Mouse (Mus musculus) yolk sac, embryonic 10.5 days (tissue): ENCODE results near the gene Cyp2w1.
"Not testable (repeated sequence)": the region's sequence is repeated elsewhere in the genome, so short reads cannot be mapped to it uniquely, and the experiment has no call there.

ENCODE experiments used
- DNase-seq: peaks from one replicate; pipeline ENCODE4 v3.0.0-alpha.2; 2017; ENCODE audit warnings: low spot score

The Cyp2w1 gene

DNA sequence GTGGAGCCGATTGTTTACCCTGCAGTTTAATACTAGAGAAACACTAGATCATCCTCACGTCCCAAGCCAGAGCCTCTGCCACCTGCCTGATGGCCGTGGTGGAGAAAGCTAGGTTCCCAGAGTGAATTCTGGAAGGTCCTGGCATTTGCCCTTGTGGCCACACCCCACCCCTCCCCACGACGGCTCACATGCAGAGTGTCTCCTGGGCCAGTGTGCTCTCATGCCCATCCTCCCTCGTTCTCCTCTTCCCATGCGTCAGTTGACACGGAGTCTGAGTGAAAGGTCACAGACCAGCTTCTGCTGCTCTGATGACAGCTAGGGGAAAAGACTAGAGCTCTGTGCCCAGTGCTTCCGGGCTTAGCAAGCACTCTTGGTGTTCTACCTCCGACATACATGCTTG, 32.1 kb downstream of the Cyp2w1 start:
- no peak for DNase-seq

DNA sequence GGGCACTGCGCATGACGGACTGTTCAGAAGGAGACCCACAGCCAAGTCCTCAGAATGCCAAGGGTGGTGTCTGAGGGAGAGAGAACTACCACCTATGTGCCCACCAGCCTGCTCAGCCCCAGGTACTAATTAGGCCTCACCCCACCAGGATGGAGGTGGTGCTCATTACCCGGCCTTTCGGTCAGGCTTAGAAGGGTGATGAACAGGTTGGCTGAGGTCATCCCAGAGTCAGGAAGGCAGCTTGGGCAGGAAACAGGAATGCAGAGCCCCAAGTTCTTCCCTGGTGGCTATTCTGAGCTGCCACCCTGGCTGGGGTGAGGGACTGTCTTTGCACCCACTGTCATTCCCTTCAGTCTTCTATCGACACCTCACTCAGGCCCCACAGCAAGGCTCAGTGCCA, 33.6 kb downstream of the Cyp2w1 start:
- DNase-seq = no peak

DNA sequence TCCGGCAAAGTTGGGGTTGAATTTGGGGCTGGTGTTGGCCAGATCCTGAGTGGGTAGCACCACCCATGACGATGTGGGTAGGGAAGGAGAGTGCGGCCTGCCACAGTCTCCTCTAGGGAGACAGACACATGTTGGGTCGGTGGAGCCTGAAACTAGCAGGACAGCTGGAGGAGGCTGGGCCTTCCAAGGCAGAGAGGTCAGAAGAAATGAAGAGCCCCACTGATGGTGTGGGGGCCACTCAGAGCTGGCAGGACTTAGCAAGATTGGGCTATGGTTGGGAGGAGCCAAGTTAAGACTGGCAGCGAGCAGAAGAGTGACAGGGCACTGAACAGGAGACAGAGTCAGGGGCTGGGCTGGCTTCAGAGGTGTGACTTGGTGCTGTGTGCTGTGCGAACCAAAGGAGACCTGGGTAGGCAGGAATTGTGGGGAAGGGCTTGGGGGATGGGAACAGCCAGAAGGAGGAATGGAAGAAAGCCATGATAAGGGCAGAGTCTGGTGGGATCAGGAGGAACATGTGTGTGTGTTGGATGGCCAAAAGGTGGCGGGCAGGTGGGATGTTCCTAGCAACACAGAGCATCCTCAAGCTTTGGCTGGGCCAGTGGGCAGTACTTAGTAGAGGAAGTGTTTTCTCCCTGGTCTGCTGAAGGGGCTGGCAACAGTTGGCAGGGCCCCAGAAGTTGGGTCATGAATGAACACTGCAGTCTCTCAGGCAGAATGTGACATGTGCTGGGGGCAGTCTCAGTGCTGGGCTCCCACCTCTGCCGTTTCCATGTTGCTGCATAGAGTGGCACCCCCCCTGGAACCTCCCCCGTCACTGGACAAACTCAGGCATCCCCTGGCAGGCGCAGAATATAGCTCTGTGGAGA, 35.1 kb downstream of the Cyp2w1 start:
- no peak for DNase-seq

DNA sequence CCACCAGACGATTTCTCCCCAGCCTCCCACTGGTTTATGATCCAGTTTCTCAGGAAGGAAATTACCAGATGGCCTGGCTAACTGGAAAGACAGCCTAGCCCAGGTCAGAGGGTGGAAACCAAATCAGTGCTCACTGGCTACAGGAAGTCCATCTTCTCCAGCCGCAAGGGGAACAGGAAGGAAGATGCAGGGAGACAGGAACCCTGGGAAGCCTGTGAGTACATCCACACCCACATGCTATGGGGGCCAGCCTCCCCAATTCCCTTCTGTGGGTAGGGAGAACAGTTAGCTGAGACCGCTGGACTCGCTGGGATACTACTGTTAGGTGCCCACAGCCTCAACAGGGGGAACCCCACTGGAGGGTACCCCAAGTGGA, 35.8 kb downstream of the Cyp2w1 start:
- DNase-seq = no peak

DNA sequence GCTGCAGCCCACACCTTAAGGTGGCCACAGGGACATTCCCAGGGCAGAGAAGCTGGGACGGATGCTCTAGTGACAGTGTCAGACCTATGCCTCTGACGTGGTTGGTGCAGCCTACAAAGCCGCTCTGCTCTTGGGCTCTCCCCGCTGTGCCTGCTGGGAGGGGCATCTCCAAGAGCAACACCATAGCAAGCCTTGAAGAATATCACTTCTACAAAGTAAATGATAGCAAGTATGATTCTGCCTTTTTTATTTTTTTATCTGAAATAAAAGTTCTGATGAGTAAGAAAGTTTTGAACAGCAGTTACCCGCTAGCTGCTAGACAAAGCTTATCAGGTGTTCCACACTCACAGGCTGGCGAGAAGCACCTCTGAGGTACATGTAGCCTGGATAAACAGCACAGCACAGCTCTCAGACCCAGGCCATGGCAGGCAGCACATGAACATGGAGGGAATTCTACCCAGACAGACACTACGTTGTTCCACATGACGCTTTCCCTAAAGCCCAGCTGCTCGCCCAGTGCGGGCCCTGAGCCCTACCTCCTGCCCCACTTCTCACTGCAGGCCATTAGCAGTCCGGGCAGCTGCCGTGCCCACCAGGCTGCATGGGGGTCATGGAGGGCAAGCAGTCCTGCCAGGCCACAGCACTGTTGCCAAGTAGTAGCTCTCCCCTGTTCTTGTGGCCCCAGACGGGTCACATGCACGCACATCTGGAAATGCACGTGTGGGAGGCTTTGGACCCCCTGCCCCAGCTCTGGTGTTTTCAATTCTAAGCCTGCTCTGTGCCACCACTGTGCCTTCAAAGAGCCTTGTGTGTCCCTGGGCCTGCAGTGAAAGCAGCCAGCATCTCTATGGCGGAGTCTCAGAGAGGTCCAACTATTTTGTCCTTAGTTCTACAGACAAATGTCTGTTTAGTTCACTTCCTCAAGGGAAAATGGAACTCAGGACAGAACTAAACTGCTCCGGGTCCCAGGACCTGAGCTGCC, 36.6 kb downstream of the Cyp2w1 start:
- DNase-seq = no peak

DNA sequence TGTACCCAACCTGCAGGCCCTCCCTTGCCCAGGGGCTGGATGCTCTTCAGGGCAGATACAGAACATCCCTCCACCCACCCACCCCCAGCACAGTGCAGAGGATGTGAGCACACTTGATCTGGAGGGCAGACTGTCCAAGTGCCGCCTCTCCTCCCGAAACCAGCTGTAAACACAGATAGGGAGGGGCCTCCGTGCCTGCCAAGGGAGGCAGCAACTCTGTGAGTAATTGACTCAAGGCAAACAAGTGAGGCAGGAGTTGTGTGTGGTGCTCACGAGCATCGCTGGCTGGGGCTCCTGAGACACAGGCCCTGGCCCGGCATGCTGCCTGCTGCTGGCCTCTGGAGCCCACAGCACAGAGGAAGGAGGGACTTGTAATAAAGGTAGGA, 37.3 kb downstream of the Cyp2w1 start:
- peak; percentile 64 for DNase-seq

DNA sequence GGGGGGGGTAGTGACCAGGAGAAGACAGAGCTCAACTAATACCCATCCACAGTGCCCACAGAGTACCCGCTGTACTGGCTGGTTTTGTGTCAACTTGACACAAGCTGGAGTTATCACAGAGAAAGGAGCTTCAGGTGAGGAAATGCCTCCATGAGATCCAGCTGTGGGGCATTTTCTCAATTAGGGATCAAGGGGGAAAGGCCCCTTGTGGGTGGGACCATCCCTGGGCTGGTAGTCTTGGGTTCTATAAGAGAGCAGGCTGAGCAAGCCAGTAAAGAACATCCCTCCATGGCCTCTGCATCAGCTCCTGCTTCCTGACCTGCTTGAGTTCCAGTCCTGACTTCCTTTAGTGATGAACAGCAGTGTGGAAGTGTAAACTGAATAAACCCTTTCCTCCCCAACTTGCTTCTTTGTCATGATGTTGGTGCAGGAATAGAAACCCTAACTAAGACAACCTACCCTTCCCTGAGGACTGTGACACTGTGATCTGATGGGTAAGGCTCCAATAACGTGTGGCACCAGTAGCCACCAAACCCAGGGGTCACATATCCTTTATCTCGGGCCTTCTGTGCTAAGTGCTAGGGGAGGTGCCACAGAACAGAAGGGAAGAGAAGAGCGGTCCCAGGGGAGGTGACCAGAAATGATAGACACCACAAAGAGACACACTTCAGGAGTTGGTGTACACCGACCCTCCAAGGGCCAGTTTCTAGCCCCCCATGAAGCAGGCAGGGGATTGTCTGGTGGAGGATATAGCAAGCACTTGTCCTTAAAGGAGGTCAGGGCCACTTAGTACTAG, 38.1 kb downstream of the Cyp2w1 start:
- DNase-seq = not testable (repeated sequence)

DNA sequence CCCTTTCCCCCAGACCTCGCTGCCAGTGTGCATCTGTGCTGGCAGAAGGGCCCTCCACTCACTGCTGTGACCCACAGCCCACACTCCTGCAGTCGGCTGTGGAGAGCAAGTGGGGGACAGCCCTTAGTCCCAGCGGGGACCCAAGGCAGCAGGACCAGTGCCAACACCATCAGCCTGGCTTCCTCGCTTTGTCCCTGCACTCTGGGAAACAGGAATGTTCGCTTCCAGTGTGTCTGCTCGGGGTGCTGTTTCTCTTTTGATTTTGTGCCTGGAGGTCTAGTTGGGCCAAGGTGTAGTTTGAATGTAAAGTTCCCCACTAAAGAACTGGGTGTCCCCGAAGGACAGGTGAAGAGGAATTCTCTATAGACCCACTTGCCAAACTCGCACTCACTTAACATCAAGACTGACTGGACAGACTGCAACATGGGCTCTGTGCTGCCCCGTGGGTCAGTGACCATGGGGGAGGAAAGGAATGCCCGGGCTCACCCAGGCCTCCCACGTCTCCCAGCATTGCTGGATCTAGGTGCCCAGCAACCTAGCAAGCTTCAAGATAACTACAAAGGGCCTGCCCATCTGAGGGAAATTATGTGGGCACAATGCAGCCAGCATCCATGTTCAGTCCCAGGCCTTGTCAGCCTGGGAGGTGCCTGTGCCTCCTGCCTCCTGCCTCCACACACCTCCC, 39.0 kb downstream of the Cyp2w1 start:
- DNase-seq = no peak

DNA sequence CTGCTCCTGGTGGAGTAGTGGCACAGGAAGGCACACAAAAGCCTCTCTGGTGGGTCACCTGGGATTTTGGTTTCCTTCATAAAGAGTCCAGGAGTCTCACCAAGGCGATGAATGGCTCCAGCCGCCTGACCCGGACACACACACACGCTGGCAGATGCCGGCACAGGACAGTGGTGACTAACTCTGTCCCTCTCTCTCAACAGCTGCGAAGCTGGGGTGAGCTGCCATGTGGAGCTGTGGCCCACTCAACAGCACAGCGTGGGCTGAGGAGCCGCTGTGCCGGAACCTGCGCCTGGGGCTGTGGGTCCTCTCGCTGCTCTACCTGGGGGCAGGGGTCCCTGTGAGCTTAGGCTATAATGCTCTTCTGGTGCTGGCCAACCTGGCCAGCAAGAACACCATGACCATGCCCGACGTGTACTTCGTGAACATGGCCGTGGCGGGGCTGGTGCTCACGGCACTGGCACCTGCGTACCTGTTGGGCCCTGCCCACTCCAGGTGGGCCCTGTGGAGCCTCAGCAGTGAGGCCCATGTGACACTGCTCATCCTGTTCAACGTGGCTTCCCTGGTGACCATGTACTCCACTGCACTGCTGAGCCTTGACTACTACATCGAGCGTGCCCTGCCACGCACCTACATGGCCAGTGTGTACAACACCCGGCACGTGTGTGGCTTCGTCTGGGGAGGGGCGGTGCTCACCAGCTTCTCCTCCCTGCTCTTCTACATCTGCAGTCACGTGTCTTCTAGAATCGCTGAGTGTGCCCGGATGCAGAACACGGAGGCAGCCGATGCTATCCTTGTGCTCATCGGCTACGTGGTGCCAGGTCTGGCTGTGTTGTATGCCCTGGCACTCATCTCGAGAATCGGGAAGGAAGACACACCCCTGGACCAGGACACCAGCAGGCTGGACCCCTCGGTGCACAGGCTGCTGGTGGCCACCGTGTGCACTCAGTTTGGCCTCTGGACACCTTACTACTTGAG, 40.1 kb downstream of the Cyp2w1 start:
- DNase-seq = no peak

DNA sequence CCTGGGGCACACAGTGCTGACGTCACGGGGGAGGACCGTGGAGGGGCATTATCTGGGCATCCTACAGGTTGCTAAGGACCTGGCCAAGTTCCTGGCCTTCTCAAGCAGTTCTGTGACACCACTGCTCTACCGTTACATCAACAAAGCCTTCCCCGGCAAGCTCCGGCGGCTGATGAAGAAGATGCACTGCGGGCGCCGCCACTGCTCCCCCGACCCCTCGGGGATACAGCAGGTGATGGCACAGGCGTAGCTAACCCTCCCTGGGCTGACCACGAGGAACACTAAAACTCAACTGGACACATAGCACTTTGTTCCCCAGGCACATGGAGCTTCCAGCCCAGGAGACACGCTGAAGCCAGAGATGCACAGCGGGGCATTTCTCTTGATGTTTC, 40.8 kb downstream of the Cyp2w1 start:
- no peak for DNase-seq

DNA sequence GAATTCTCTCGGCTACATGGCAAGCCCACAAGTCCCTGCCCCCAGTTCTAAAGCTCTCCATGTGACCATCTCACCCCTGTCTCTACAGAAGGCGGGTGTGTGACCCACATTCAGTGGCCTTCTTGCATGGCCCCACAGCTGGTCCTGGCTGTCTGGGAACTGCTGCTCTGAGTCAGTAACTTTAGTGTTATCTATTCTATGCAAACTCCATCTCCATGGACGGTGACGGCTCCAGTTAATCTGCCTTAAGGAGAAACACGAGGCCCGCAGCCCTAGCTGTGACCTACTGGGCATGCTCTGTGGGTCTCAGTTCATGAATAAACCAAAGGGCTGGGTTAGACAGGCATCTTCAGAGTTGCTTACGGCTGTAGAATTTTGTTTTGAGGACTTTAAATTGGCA, 42.0 kb downstream of the Cyp2w1 start:
- no peak for DNase-seq

DNA sequence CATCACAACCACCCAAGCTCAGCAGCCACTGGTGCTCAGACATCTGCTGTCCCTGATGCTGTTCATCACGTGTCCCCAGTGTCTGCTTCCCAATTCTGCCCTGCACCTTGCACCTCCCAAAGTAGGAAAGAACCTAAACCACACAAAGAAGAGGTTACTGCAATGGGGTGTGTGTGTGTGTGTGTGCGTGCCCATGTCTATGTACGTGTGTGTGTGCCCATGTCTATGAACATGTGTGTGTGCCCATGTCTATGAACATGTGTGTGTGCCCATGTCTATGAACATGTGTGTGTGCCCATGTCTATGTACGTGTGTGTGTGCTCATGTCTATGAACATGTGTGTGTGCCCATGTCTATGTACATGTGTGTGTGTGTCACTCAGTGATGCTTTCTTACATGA, 43.1 kb downstream of the Cyp2w1 start:
- no peak for DNase-seq

DNA sequence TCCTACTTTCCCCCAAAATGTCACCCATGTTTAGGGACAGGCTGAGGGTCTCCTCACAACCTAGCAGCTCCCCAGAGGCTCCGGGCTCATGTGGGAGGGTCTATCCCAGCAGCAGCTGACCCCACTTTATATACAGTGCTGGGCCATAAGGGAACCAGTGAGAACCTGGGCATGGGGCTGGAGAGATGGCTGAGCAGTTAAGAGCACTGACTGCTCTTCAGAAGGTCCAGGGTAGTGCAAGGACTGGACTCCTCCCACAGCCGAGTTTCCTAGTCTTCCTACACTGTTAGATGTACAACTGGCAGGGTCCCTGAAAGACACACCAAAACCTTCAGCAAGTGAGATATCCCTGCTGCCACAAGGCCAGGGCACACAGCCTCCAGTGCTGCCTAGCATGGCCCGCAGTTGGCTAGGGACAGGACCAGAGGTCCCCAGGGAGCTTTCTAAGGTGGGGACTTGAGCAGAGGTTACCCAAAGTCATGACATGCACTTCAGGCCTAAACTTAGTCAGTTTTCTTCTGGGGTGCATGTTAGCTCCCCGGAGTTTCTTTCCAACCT, 45.0 kb downstream of the Cyp2w1 start:
- no peak for DNase-seq

DNA sequence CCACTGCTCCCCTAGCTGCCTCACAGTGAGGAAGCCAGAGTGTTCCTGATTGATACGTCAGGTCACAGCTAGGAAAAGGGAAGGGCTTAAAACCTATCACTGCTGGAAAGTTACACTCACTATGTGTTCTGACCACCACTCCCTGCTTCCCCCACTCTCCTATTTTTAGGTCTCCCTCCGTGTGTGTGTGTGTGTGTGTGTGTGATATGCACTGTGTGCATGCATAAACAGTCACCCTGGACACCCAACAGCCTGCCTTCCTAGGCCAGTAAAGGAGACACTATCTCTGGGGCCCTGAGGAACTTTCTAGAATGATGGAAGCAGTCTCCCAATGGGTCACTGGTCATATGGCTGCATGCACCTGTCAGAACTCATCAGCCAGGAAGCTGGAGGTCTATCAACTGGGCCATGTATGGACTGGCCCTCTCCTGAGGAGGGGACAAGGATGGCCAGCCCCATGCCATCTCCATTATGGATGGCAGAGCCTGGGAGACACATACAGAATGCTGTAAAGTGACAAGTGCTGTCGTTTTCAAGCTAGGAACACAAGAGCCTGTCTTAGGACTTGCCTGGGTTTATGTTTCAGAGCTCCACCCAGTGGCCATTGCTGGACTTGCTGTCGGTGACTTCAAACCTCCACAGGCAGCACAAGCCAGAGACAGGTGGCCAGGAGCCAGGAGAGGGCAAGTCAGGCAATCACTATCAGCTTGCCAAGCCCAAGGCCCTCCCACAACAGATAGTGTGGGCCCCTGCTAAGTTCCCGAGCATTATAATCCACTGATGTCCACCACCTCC, 45.7 kb downstream of the Cyp2w1 start:
- DNase-seq = peak; percentile 83

DNA sequence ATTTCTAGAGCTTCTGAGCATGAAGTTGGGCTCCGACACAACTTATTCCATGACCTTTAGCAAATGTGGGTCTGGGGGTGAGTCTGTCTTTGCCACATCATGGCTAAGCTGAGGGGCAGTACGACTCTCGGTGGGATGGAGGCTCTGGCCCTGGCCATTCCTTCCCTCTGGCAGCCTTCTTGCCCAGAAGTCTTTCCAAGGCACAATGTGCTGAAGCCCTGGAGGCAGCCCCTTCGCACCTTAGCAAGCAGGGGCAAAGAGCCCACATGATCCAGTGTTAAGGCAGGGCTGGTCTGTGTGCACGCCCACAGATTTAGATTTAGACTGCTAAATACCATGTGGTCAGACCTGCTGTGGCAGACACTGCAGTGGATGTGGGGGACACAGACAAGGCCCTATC, 46.4 kb downstream of the Cyp2w1 start:
- DNase-seq = no peak

DNA sequence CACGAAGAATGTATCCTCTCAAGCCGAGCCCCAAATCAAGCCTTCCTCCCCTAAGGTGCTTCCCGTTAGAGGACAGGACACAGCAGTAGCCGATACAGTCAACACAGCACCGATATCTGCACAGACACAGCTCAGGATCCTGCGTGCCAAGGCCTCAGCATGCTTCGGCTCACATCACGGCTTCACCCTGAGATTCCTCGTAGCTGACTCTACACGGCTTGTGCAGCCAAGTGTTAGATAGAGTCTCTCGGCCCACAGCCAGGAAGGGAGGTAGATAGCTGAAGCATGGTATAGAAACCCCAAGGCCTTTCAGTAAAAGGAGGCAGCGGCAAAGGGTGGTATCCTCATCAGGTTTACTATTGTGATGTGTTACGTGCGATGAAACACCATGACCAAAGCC, 47.6 kb downstream of the Cyp2w1 start:
- DNase-seq = no peak

DNA sequence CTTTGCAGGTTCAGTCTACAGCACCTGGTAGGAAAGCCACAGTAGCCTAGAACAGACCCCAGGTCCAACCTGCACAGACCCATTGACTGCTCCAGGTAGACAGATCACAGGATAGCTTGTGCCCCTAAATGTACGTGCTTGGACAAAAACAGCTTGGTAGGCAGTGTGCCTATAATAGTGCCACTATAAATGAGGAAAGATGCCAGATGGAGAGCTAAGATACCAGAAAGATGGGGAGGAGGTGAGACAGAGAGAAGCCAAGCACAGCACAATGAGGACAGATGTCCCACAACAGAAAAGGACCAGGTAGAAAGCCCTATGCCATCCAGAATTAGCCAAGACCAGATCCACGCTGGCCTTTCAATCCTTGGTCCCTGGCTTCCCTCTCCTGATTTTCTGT, 49.7 kb downstream of the Cyp2w1 start:
- no peak for DNase-seq

DNA sequence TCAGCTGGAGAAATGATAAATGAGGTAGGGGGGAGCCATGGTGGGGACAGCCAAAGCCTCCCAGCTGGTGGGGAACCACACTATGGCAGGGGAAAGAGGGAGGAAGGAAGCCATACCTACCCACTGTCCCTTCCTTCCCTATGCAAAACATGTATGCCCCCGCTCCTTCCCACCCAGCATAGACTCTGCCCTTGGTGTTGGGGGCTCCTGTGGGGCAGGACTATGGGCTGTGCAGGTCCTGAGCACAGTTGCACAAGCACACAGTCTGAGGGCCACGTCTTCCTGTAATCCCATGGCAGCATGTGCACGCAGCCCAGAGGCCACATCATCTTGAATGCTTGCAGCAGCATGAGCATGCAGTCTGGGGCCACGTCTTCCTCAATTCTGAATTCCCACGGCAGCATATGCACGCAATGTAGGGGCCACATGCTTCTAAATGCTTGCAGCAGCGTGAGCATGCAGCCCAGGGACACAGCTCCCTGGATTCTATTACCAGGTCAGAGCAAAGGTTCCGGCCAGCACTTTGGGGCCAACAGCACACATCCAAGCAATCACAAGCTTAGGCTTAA, 51.4 kb downstream of the Cyp2w1 start:
- DNase-seq = no peak

DNA sequence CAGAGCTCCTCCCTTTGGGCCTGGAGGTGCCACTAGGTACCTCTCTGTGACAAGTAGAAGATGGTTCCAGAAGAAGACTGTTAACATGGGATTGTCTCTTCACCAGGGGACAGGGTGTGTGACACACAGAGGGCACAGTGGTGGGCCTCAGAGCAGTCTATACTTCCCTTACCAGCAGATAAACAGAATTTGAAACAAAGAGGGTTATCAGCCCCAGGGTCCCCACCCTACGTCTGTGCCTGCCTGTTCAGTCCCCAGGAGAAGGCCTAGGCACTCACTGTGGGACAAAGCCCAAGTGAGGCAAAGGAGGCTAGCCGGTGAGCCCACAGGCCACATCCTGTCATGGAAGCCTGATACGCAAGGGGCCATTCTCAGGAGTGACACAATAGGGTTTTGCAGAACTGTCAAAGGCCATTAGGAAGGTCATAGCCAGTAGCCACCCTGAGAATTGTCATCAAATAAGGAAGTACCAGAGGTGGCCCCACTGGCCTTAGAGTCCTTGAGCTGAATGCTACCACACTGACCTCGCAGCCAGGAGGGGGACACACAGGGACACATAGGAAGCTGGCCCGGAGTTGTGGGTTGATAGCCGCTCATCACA, 52.5 kb downstream of the Cyp2w1 start, which contains the start of gene C130050O18Rik:
C130050O18Rik (plus strand) TSS at position 480 of the 601 bp plus-strand sequence.
- DNase-seq = no peak
